Mouse (Mus musculus) megakaryocyte, embryonic 14.5 days (primary cell): ENCODE measurements around the gene Eefsec.

Source experiments
- FLI1 ChIP-seq: IDR thresholded peaks from 2 replicates; pipeline ENCODE4 v1.6.1; 2012; ENCODE audit warnings: low read length, inconsistent platforms, mixed read lengths
- GATA1 ChIP-seq: IDR thresholded peaks from 3 replicates; pipeline ENCODE4 v1.6.1; 2012; ENCODE audit warnings: mixed read lengths, low read length, inconsistent platforms, borderline replicate concordance

DNA sequence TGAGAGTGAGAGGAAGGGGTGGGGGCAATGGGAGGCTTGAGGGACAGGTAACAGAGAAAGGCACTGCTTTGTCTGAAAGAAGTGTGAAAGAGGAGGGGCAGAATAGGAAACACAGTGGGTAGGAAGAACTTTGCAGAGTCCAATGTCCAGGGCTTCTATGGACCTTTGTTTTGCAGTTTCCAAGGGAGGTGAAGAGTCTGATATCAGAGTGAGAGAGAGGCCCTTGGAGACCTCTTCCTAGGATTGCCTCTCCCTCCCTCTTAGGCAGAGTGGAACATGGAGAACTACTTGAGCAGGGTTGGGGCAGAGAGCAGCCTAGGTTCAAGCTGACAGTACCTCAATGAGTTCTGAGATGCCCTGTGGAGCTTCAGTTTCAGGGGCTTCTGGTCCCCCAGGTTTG, 88.1 kb downstream of the Eefsec start:
- no peak for TF ChIP-seq GATA1
- no peak for TF ChIP-seq FLI1
